Mouse (Mus musculus): ENCODE measurements around the gene Camk2g. TPM values are rescaled to one million over a fixed set of nuclear protein-coding genes. Genes with fewer than 3 reads are reported as not detected.
A peak's percentile ranks its signal among the peaks of the same experiment; 100 is the strongest.

The Camk2g gene
- polyA plus RNA-seq, 1 experiment from 2014 or later = 230 TPM

GRCm38 (mm10) chr14:20695761-20696520 is 97.9 kb downstream of the Camk2g start:
- H3K4me2 ChIP-seq = peak overlapping the region; percentile 85
- 8% methylated on average over 27 of the region's 27 CpGs for WGBS
- H3K9me3 ChIP-seq (replicated peaks) = no peaks in the 10 kb centered on the region
- ATAC-seq (ENCODE audit: low FRiP score) = 0 out of 2 replicates have a peak, but pooled peaks have one; percentile 1
- H3K4me3 ChIP-seq (replicated peaks) = peak overlapping the region; percentile 95
- peaks cover 62% of the 10 kb centered on the region for H3K4me1 ChIP-seq
- H3K27ac ChIP-seq (replicated peaks) = peak overlapping the region; percentile 99
- peak overlapping the region; percentile 92 for H3K9ac ChIP-seq (replicated peaks)
- H3K27me3 ChIP-seq (replicated peaks) = no peaks in the 10 kb centered on the region
- peaks cover 37% of the 10 kb centered on the region for H3K36me3 ChIP-seq

- Histone ChIP-seq H3K36me3 (peaks cover 43% of the 10 kb centered on the region), H3K4me2 (peak within 1 kb of the TSS; percentile 85), H3K27ac (replicated peaks) (peak within 1 kb of the TSS; percentile 99), H3K9ac (replicated peaks) (peak within 1 kb of the TSS; percentile 92), H3K27me3 (replicated peaks) (no peaks in the 10 kb centered on the region), H3K4me1 (peaks cover 55% of the 10 kb centered on the region), H3K4me3 (replicated peaks) (peak within 1 kb of the TSS; percentile 95), H3K9me3 (replicated peaks) (no peaks in the 10 kb centered on the region)
- WGBS = under 1% methylated on average over 110 of the region's 111 CpGs
- ATAC-seq (ENCODE audit: low FRiP score) = peak; percentile 93
Observed at GRCm38 (mm10) chr14:20694884-20695760, 98.8 kb downstream of the Camk2g start, which contains the start of gene Fut11. Gene Fut11, plus strand, starts transcription at chr14:20694968.

GRCm38 (mm10) chr14:20694185-20694883 is 99.6 kb downstream of the Camk2g start:
- peak; percentile 15 for ATAC-seq (ENCODE audit: low FRiP score)
- H3K4me3 ChIP-seq (replicated peaks) = peak overlapping the region; percentile 95
- 48% methylated on average over 13 of the region's 13 CpGs for WGBS
- peaks cover 47% of the 10 kb centered on the region for H3K4me1 ChIP-seq
- H3K36me3 ChIP-seq = peaks cover 48% of the 10 kb centered on the region
- peak overlapping the region; percentile 99 for H3K27ac ChIP-seq (replicated peaks)
- no peaks in the 10 kb centered on the region for H3K9me3 ChIP-seq (replicated peaks)
- H3K4me2 ChIP-seq = peak overlapping the region; percentile 85
- H3K27me3 ChIP-seq (replicated peaks) = no peaks in the 10 kb centered on the region
- H3K9ac ChIP-seq (replicated peaks) = peak overlapping the region; percentile 92

DNA sequence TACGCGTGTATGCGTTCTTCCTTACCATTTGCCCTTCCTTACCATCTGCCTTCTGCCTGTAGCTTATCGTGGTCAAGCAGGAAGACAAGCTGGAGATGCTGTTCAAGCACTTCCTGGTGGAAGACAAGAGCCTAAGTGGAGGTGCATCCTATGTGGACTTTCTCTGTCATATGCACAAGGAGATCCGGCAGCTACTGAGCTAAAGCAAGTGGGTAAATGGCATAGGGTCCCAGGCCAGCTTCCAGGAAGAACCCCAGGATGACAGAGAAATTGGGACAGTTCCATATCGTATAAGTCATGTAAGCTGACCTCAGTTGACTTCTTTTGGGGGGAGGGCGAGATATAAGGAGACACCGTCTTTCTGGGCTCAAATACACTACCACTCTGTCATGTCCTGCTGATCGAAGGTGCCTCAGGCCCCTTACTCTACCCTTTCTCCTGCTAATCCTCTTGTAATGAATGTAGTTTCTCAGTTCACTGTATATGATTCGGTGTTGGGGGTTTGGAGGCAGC is 100.2 kb downstream of the Camk2g start:
- H3K4me1 ChIP-seq = peaks cover 40% of the 10 kb centered on the region
- WGBS = 94% methylated on average over 10 of the region's 10 CpGs
- no peaks in the 10 kb centered on the region for H3K9me3 ChIP-seq (replicated peaks)
- H3K9ac ChIP-seq (replicated peaks) = no peak overlapping the region; the same call in 1 of the 2 replicates
- H3K4me3 ChIP-seq (replicated peaks) = no peak overlapping the region
- H3K36me3 ChIP-seq = peaks cover 54% of the 10 kb centered on the region
- no peak overlapping the region for H3K27ac ChIP-seq (replicated peaks)
- ATAC-seq (ENCODE audit: low FRiP score) = no peak
- H3K27me3 ChIP-seq (replicated peaks) = no peaks in the 10 kb centered on the region
- no peak overlapping the region for H3K4me2 ChIP-seq

DNA sequence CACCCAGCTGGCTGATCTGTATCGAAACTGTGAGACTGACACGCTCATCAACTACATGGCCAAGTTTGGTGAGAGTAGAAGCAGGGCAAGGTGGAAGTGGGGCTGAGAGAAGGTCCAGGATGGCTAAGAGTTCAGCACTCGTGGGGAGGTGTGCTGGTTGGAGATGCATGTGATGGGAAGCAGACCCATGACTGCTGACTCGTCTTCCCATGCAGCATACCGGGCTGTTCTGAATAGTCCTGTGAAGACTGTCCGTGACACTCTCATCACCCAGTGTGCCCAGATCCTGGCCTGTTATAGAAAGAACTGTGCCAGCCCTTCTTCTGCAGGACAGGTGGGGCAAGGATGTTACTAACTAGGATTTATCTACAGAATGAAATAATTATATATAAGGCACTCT is 102.1 kb downstream of the Camk2g start:
- peaks cover 73% of the 10 kb centered on the region for H3K36me3 ChIP-seq
- H3K9ac ChIP-seq (replicated peaks) = no peak overlapping the region
- H3K4me1 ChIP-seq = peaks cover 21% of the 10 kb centered on the region
- no peaks in the 10 kb centered on the region for H3K9me3 ChIP-seq (replicated peaks)
- no peak overlapping the region for H3K4me3 ChIP-seq (replicated peaks)
- ATAC-seq (ENCODE audit: low FRiP score) = no peak
- H3K27me3 ChIP-seq (replicated peaks) = no peaks in the 10 kb centered on the region
- H3K27ac ChIP-seq (replicated peaks) = no peak overlapping the region
- no peak overlapping the region for H3K4me2 ChIP-seq
- 94% methylated on average over 6 of the region's 6 CpGs for WGBS

GRCm38 (mm10) chr14:20689009-20689408 is 104.9 kb downstream of the Camk2g start:
- Histone ChIP-seq H3K4me1 (peaks cover 3% of the 10 kb centered on the region; the same call in 1 of the 2 replicates), H3K4me2 (no peak overlapping the region), H3K36me3 (peaks cover 98% of the 10 kb centered on the region), H3K27ac (replicated peaks) (no peak overlapping the region), H3K9me3 (replicated peaks) (no peaks in the 10 kb centered on the region), H3K27me3 (replicated peaks) (no peaks in the 10 kb centered on the region), H3K9ac (replicated peaks) (no peak overlapping the region), H3K4me3 (replicated peaks) (no peak overlapping the region)
- no peak for ATAC-seq (ENCODE audit: low FRiP score)
- WGBS = 95% methylated on average over 2 of the region's 2 CpGs

GRCm38 (mm10) chr14:20686576-20686975 is 107.3 kb downstream of the Camk2g start:
- Histone ChIP-seq H3K4me1 (no peaks in the 10 kb centered on the region), H3K9me3 (replicated peaks) (no peaks in the 10 kb centered on the region), H3K36me3 (peaks cover 98% of the 10 kb centered on the region), H3K4me3 (replicated peaks) (no peak overlapping the region), H3K27me3 (replicated peaks) (no peaks in the 10 kb centered on the region), H3K4me2 (no peak overlapping the region), H3K9ac (replicated peaks) (no peak overlapping the region), H3K27ac (replicated peaks) (no peak overlapping the region)
- WGBS = 99% methylated on average over 3 of the region's 3 CpGs
- no peak for ATAC-seq (ENCODE audit: low FRiP score)

Small RNA genes within 50 kb of the gene (microRNA-seq; reads per million reads assigned to microRNA genes)
- not detected for gene Mir6946

Other genes starting within 250 kb of the Camk2g start
- 79.9 and 89.5 TPM in 2 replicates for gene Ppp3cb, start 247.5 kb downstream of the Camk2g start, polyA plus RNA-seq (2015; fragmentation: Nextera tagmentation; extraction: Ambion mirVana)
- 9.1 and 9.7 TPM in 2 replicates for gene Usp54, start 153.0 kb downstream of the Camk2g start, polyA plus RNA-seq (2015; fragmentation: Nextera tagmentation; extraction: Ambion mirVana)
- 1.1 and 2.5 TPM in 2 replicates for gene Myoz1, start 137.5 kb downstream of the Camk2g start, polyA plus RNA-seq (2015; fragmentation: Nextera tagmentation; extraction: Ambion mirVana)
- 1.4 and 2.4 TPM in 2 replicates for gene Synpo2l, start 125.7 kb downstream of the Camk2g start, polyA plus RNA-seq (2015; fragmentation: Nextera tagmentation; extraction: Ambion mirVana)
- 84.3 and 87.4 TPM in 2 replicates for gene Sec24c, start 119.8 kb downstream of the Camk2g start, polyA plus RNA-seq (2015; fragmentation: Nextera tagmentation; extraction: Ambion mirVana)
- 30.0 and 31.5 TPM in 2 replicates for gene Fut11, start 99.1 kb downstream of the Camk2g start, polyA plus RNA-seq (2015; fragmentation: Nextera tagmentation; extraction: Ambion mirVana)
- 173 and 194 TPM in 2 replicates for gene Chchd1, start 91.1 kb downstream of the Camk2g start, polyA plus RNA-seq (2015; fragmentation: Nextera tagmentation; extraction: Ambion mirVana)
- gene Zswim8, start 86.5 kb downstream of the Camk2g start, polyA plus RNA-seq (2015; fragmentation: Nextera tagmentation; extraction: Ambion mirVana) = 39.1 and 43.0 TPM in 2 replicates
- gene Ndst2, start 59.5 kb downstream of the Camk2g start, polyA plus RNA-seq (2015; fragmentation: Nextera tagmentation; extraction: Ambion mirVana) = 17.1 and 19.3 TPM in 2 replicates
- gene Plau, start 42.6 kb upstream of the Camk2g start, polyA plus RNA-seq (2015; fragmentation: Nextera tagmentation; extraction: Ambion mirVana) = 0.83 and 1.1 TPM in 2 replicates
- 17.5 and 23.3 TPM in 2 replicates for gene Vcl, start 135.3 kb upstream of the Camk2g start, polyA plus RNA-seq (2015; fragmentation: Nextera tagmentation; extraction: Ambion mirVana)